Mouse (Mus musculus) MEL (cell line): ENCODE measurements around the gene Ggnbp2. TPM values are rescaled to one million over a fixed set of nuclear protein-coding genes. Genes with fewer than 3 reads are reported as not detected.

Source experiments
- DNase-seq: peaks from one replicate; pipeline ENCODE4 v3.0.0; 2011; ENCODE audit warnings: low read depth, low spot score
- H3K27ac ChIP-seq: 2 replicates; pipeline ENCODE4 v1.5.1; 2012; ENCODE audit warnings: low read depth, mild to moderate bottlenecking, control low read depth, low read length, moderate library complexity; ENCODE audit not compliant: control insufficient read depth
- H3K27me3 ChIP-seq, 2 experiments: fragments of 150-350 bp in 1 of 2; sonication (generic) in 1 of 2; 2 replicates each; pipeline ENCODE4 v1.6.1; 2012; ENCODE audit warnings: low read length in 2 of 2, mild to moderate bottlenecking in 2 of 2, improper control_type of control experiment in 1 of 2, moderate library complexity in 1 of 2; ENCODE audit not compliant: insufficient read depth in 2 of 2, control insufficient read depth in 1 of 2
- H3K36me3 ChIP-seq, 2 experiments: 2 replicates each; pipeline ENCODE4 v1.6.1; 2012 to 2014; ENCODE audit warnings: low read length in 2 of 2, improper control_type of control experiment in 1 of 2, inconsistent platforms in 1 of 2, mild to moderate bottlenecking in 1 of 2; ENCODE audit not compliant: insufficient read depth in 2 of 2, control insufficient read depth in 1 of 2
- H3K4me1 ChIP-seq, 2 experiments: fragments of 150-350 bp in 1 of 2; sonication (generic) in 1 of 2; 2 replicates each; pipeline ENCODE4 v1.6.1; 2012; ENCODE audit warnings: low read length in 2 of 2, improper control_type of control experiment in 1 of 2, mild to moderate bottlenecking in 1 of 2; ENCODE audit not compliant: insufficient read depth in 2 of 2, control insufficient read depth in 1 of 2
- H3K4me3 ChIP-seq, 2 experiments: fragments of 150-350 bp in 1 of 2; sonication (generic) in 1 of 2; 2 replicates each; pipeline ENCODE4 v1.5.1; 2012; ENCODE audit warnings: low read depth in 2 of 2, low read length in 2 of 2, mild to moderate bottlenecking in 2 of 2, moderate library complexity in 2 of 2, control low read depth in 1 of 2, improper control_type of control experiment in 1 of 2; ENCODE audit not compliant: control insufficient read depth in 1 of 2, insufficient read depth in 1 of 2
- H3K79me2 ChIP-seq: 2 replicates; pipeline ENCODE4 v1.6.1; 2012; ENCODE audit warnings: mild to moderate bottlenecking, low read length, moderate library complexity; ENCODE audit not compliant: control insufficient read depth, poor library complexity, insufficient read depth
- H3K9ac ChIP-seq: 2 replicates; pipeline ENCODE4 v1.6.1; 2012; ENCODE audit warnings: low read depth, mild to moderate bottlenecking, control low read depth, low read length, moderate library complexity; ENCODE audit not compliant: control insufficient read depth, poor library complexity, severe bottlenecking
- H3K9me3 ChIP-seq: fragments of 150-350 bp; sonication (generic); replicated peaks from 2 replicates; pipeline ENCODE4 v1.6.1; 2012; ENCODE audit warnings: mild to moderate bottlenecking, low read length, improper control_type of control experiment, moderate library complexity; ENCODE audit not compliant: insufficient read depth
- BHLHE40 ChIP-seq: IDR thresholded peaks from 2 replicates; pipeline ENCODE4 v1.6.1; 2012; ENCODE audit warnings: low read depth, mild to moderate bottlenecking, inconsistent platforms, low read length, improper control_type of control experiment, borderline replicate concordance
- CTCF ChIP-seq, 3 experiments: IDR thresholded peaks in 2 of 3; conservative IDR thresholded peaks in 1 of 3; 2 replicates each; pipeline ENCODE4 v1.5.1; 2011 to 2012; ENCODE audit warnings: low read length in 3 of 3, low read depth in 2 of 3, mild to moderate bottlenecking in 2 of 3, improper control_type of control experiment in 1 of 3, inconsistent platforms in 1 of 3, mixed read lengths in 1 of 3, moderate library complexity in 1 of 3; ENCODE audit not compliant: control insufficient read depth in 1 of 3, insufficient read depth in 1 of 3, poor library complexity in 1 of 3, severe bottlenecking in 1 of 3
- ELF1 ChIP-seq: IDR thresholded peaks from 2 replicates; pipeline ENCODE4 v1.6.1; 2014; ENCODE audit warnings: low read depth, mild to moderate bottlenecking, inconsistent platforms, low read length, improper control_type of control experiment, moderate library complexity
- GATA1 ChIP-seq: IDR thresholded peaks from 2 replicates; pipeline ENCODE4 v1.6.1; 2011; ENCODE audit warnings: low read depth, low read length, improper control_type of control experiment
- KAT2A ChIP-seq: conservative IDR thresholded peaks from 2 replicates; pipeline ENCODE4 v1.6.1; 2012; ENCODE audit warnings: low read depth, low read length, improper control_type of control experiment, inconsistent platforms
- MAX ChIP-seq: IDR thresholded peaks from 2 replicates; pipeline ENCODE4 v1.6.1; 2011; ENCODE audit warnings: low read length, improper control_type of control experiment
- MEF2A ChIP-seq: IDR thresholded peaks from 2 replicates; pipeline ENCODE4 v1.6.1; 2014; ENCODE audit warnings: low read depth, mild to moderate bottlenecking, inconsistent platforms, low read length, improper control_type of control experiment; ENCODE audit not compliant: poor library complexity, insufficient replicate concordance, severe bottlenecking; ENCODE audit errors: extremely low read depth
- MYB ChIP-seq: IDR thresholded peaks from 2 replicates; pipeline ENCODE4 v1.6.1; 2011; ENCODE audit warnings: mild to moderate bottlenecking, low read depth, low read length, improper control_type of control experiment
- NELFE ChIP-seq: IDR thresholded peaks from 2 replicates; pipeline ENCODE4 v1.6.1; 2011; ENCODE audit warnings: low read depth, low read length, improper control_type of control experiment
- POLR2A ChIP-seq, 2 experiments: IDR thresholded peaks; 2 replicates each; pipeline ENCODE4 v1.6.1; 2011 to 2012; ENCODE audit warnings: low read length in 2 of 2, mild to moderate bottlenecking in 2 of 2, control low read depth in 1 of 2, improper control_type of control experiment in 1 of 2, low read depth in 1 of 2, moderate library complexity in 1 of 2; ENCODE audit not compliant: control insufficient read depth in 1 of 2, insufficient read depth in 1 of 2, poor library complexity in 1 of 2
- POLR2AphosphoS5 ChIP-seq: IDR thresholded peaks from 2 replicates; pipeline ENCODE4 v1.6.1; 2012; ENCODE audit warnings: low read depth, borderline replicate concordance, mild to moderate bottlenecking, inconsistent platforms, low read length, moderate library complexity, mixed read lengths
- RAD21 ChIP-seq: IDR thresholded peaks from 2 replicates; pipeline ENCODE4 v1.6.1; 2011; ENCODE audit warnings: mild to moderate bottlenecking, low read depth, low read length, improper control_type of control experiment
- RCOR1 ChIP-seq: IDR thresholded peaks from 2 replicates; pipeline ENCODE4 v1.6.1; 2012; ENCODE audit warnings: low read depth, mild to moderate bottlenecking, inconsistent platforms, low read length, improper control_type of control experiment
- SIN3A ChIP-seq: IDR thresholded peaks from 2 replicates; pipeline ENCODE4 v1.6.1; 2012; ENCODE audit warnings: low read length, improper control_type of control experiment, inconsistent platforms
- SMC3 ChIP-seq: IDR thresholded peaks from 2 replicates; pipeline ENCODE4 v1.6.1; 2011; ENCODE audit warnings: low read depth, low read length, improper control_type of control experiment
- USF1 ChIP-seq: IDR thresholded peaks from 2 replicates; pipeline ENCODE4 v1.6.1; 2014; ENCODE audit warnings: low read depth, mild to moderate bottlenecking, inconsistent platforms, low read length, improper control_type of control experiment, moderate library complexity
- ZC3H11A ChIP-seq: IDR thresholded peaks from 2 replicates; pipeline ENCODE4 v1.6.1; 2012; ENCODE audit warnings: low read depth, mild to moderate bottlenecking, inconsistent platforms, low read length, improper control_type of control experiment
- ZNF384 ChIP-seq: IDR thresholded peaks from 2 replicates; pipeline ENCODE4 v1.6.1; 2012; ENCODE audit warnings: low read depth, mild to moderate bottlenecking, inconsistent platforms, low read length, improper control_type of control experiment
- polyA plus RNA-seq, 2 experiments: library from polyadenylated mRNA; stranded (reverse) in 1 of 2; unstranded in 1 of 2; fragments of >175 nt in 1 of 2; fragments of >200 nt in 1 of 2; gene quantifications; 2 replicates each; pipeline versions ENCODE4 v1.2.1 to v1.2.4; 2012; ENCODE audit warnings: low replicate concordance in 2 of 2, low read depth in 1 of 2; ENCODE audit not compliant: insufficient read length in 2 of 2, insufficient read depth in 1 of 2, missing spikeins in 1 of 2
- total RNA-seq: library from RNA; depleted of rRNA; stranded (reverse); fragments of 300-350 nt; gene quantifications from 2 replicates; pipeline ENCODE4 v1.2.3, GENCODE M21; 2012

Gene Ggnbp2
- total and polyA plus RNA-seq, 3 experiments, result 55.4 to 89.6 (median 83.0) TPM

DNA sequence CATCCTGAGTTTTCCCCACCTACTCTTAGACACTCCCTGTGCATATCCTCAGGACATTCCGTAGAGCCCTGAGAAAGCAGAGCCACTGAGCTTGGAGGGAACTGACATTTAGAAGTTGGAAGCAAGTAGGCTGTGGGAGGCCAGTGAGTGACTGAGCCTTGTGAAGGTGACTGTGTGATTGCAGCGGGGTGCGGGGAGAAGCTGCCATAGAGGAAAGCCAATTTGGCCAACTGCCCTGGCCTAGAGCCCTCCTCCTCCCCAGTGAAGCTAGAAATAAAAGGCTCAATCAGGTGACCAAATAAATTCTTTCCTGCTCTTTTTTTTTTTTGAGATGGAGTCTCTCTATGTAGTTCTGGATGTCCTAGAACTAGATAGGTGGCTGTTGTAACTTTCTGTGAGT, 44.4 kb downstream of the Ggnbp2 start:
- no peak for DNase-seq
- peaks cover 17 to 65% of the 10 kb centered on the region in 2 experiments for H3K4me1 ChIP-seq
- H3K9me3 ChIP-seq, result no peaks in the 10 kb centered on the region
- peak overlapping the region; percentile 29 for H3K27ac ChIP-seq
- TF ChIP-seq ZNF384 (peak; percentile 74), USF1 (peak; percentile 47; the same call in 1 of the 2 replicates), NELFE (no peak), MEF2A (no peak)
- H3K4me3 ChIP-seq, result no peak overlapping the region
- peaks cover 3 to 61% of the 10 kb centered on the region in 2 experiments for H3K36me3 ChIP-seq
- no peaks in the 10 kb centered on the region for H3K27me3 ChIP-seq
- peaks cover 38% of the 10 kb centered on the region for H3K79me2 ChIP-seq
- no peak overlapping the region for H3K9ac ChIP-seq

DNA sequence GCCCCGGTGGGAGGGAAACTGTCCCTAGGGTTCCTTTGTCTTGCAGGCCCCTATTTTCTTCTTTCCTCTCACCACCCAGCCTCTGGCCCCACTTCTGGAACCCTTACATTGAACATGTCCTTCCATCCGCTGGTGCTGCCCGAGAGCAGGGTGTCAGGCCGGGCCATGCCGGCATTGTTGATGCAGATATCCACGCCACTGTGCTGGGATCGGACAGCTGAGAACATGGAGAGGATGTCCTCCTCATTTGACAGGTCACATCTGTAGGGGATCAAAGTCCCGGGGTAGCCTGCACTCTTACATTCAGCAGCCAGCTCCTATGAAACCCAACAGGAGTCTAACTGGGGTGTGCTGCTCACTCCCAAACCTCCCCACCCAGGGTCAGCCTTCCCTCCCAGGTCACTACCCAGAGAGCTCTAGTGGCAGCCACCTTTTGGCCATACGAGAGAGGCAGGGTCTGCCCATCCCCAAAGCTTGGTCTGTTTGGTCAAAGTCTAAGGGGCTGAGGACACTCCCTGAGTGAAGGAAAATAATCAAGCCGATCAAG, 45.3 kb downstream of the Ggnbp2 start:
- Histone ChIP-seq H3K9me3 (no peaks in the 10 kb centered on the region), H3K4me1 (peaks cover 17 to 72% of the 10 kb centered on the region in 2 experiments), H3K27me3 (no peaks in the 10 kb centered on the region), H3K9ac (no peak overlapping the region), H3K36me3 (peaks cover 3 to 65% of the 10 kb centered on the region in 2 experiments), H3K79me2 (peaks cover 44% of the 10 kb centered on the region), H3K4me3 (no peak overlapping the region), H3K27ac (no peak overlapping the region; the same call in 1 of the 2 replicates)
- DNase-seq, result no peak
- TF ChIP-seq KAT2A (no peak), ZNF384 (no peak), BHLHE40 (no peak), POLR2A (IDR thresholded peaks at IDR 0.05; ENCODE audit: control insufficient read depth in 1 of 2, insufficient read depth in 1 of 2, low read depth in 1 of 2, low read length in 2 of 2, poor library complexity in 1 of 2) (no peak), POLR2AphosphoS5 (no peak), CTCF (IDR thresholded peaks at IDR 0.05 in 2 of 3, conservative IDR thresholded peaks at IDR 0.05 in 1 of 3; ENCODE audit: control insufficient read depth in 1 of 3, insufficient read depth in 1 of 3, low read depth in 2 of 3, low read length in 3 of 3, poor library complexity in 1 of 3, severe bottlenecking in 1 of 3) (no peak), ZC3H11A (no peak), MAX (no peak), GATA1 (no peak), MYB (no peak), SIN3A (no peak), RAD21 (no peak), ELF1 (no peak), NELFE (no peak), SMC3 (no peak), MEF2A (no peak), RCOR1 (no peak)
